Mouse (Mus musculus) liver, embryonic 15.5 days (tissue): ENCODE results near the gene Trpm1. TPM values are rescaled to one million over a fixed set of nuclear protein-coding genes. Genes with fewer than 3 reads are reported as not detected.

ENCODE experiments used
- ATAC-seq: fragments of 200-750 bp; cut with Nextera tagmentation; 2 replicates; pipeline ENCODE4 v1.8.0; 2017; ENCODE audit warnings: moderate number of reproducible peaks, mild to moderate bottlenecking, moderate library complexity; ENCODE audit not compliant: insufficient read depth
- H3K27ac ChIP-seq: fragments of 300-500 bp; sonication (generic); replicated peaks from 2 replicates; pipeline ENCODE4 v1.5.1; 2015; ENCODE audit warnings: mild to moderate bottlenecking, inconsistent platforms
- H3K27me3 ChIP-seq: fragments of 300-500 bp; sonication (generic); 2 replicates; pipeline ENCODE4 v1.6.1; 2015; ENCODE audit warnings: mild to moderate bottlenecking, inconsistent platforms
- H3K36me3 ChIP-seq: fragments of 300-500 bp; sonication (generic); replicated peaks from 2 replicates; pipeline ENCODE4 v1.6.1; 2015; ENCODE audit warnings: moderate library complexity, mild to moderate bottlenecking, inconsistent platforms
- H3K4me1 ChIP-seq: fragments of 300-500 bp; sonication (generic); replicated peaks from 2 replicates; pipeline ENCODE4 v1.6.1; 2015; ENCODE audit warnings: inconsistent platforms
- H3K4me2 ChIP-seq: fragments of 300-500 bp; sonication (generic); 2 replicates; pipeline ENCODE4 v1.6.1; 2015; ENCODE audit warnings: moderate library complexity, mild to moderate bottlenecking, inconsistent platforms
- H3K4me3 ChIP-seq: fragments of 300-500 bp; sonication (generic); replicated peaks from 2 replicates; pipeline ENCODE4 v1.5.1; 2015; ENCODE audit warnings: mild to moderate bottlenecking, inconsistent platforms
- H3K9ac ChIP-seq: fragments of 300-500 bp; sonication (generic); 2 replicates; pipeline ENCODE4 v1.6.1; 2015; ENCODE audit warnings: moderate library complexity, mild to moderate bottlenecking, inconsistent platforms
- H3K9me3 ChIP-seq: fragments of 300-500 bp; sonication (generic); replicated peaks from 2 replicates; pipeline ENCODE4 v1.6.1; 2016; ENCODE audit warnings: inconsistent platforms
- WGBS: fragments of 180-500 bp; shearing (Covaris S2); methylation state at CpG from one replicate; pipeline ENCODE4 v1.1.7; 2015; ENCODE audit warnings: mixed read lengths; ENCODE audit not compliant: insufficient replicate concordance; 5-methylcytosine and 5-hydroxymethylcytosine counted together
- polyA plus RNA-seq: library from polyadenylated mRNA; unstranded; fragments of >200 nt; fragmentation: Nextera tagmentation; extraction: Ambion mirVana; gene quantifications from 2 replicates; pipeline ENCODE4 v1.2.1, GENCODE M21; 2015

The Trpm1 gene
- polyA plus RNA-seq, 1 experiment from 2014 or later: not detected

- no peak overlapping the region for H3K4me2 ChIP-seq
- no peaks in the 10 kb centered on the region for H3K36me3 ChIP-seq
- no peak for ATAC-seq
- no peak overlapping the region for H3K9ac ChIP-seq
- H3K4me3 ChIP-seq: no peak overlapping the region
- peaks cover 4% of the 10 kb centered on the region; the same call in 1 of the 2 replicates for H3K27me3 ChIP-seq
- no peak overlapping the region for H3K27ac ChIP-seq
- no peaks in the 10 kb centered on the region for H3K9me3 ChIP-seq
- WGBS: 50% methylated on average over 5 of the region's 5 CpGs
- H3K4me1 ChIP-seq: 0 out of 2 replicates have a peak, but pooled peaks cover 4% of the 10 kb centered on the region
Measured at GRCm38 (mm10) chr7:64156271-64156911, 2.8 kb downstream of the Trpm1 start.

- Histone ChIP-seq H3K4me3 (no peak overlapping the region), H3K36me3 (no peaks in the 10 kb centered on the region), H3K4me1 (0 out of 2 replicates have a peak, but pooled peaks cover 4% of the 10 kb centered on the region), H3K27ac (no peak overlapping the region), H3K27me3 (peaks cover 4% of the 10 kb centered on the region; the same call in 1 of the 2 replicates), H3K9me3 (no peaks in the 10 kb centered on the region), H3K4me2 (no peak overlapping the region), H3K9ac (no peak overlapping the region)
- ATAC-seq: no peak
- 58% methylated on average over 7 of the region's 7 CpGs for WGBS
Measured at GRCm38 (mm10) chr7:64156918-64157690, 3.5 kb downstream of the Trpm1 start.

- peaks cover 4% of the 10 kb centered on the region; the same call in 1 of the 2 replicates for H3K27me3 ChIP-seq
- no peak for ATAC-seq
- H3K4me3 ChIP-seq: no peak overlapping the region
- no peaks in the 10 kb centered on the region for H3K9me3 ChIP-seq
- H3K4me2 ChIP-seq: no peak overlapping the region
- no peak overlapping the region for H3K27ac ChIP-seq
- no peaks in the 10 kb centered on the region for H3K36me3 ChIP-seq
- H3K4me1 ChIP-seq: 0 out of 2 replicates have a peak, but pooled peaks cover 4% of the 10 kb centered on the region
- 70% methylated on average over 12 of the region's 12 CpGs for WGBS
- H3K9ac ChIP-seq: no peak overlapping the region
Measured at GRCm38 (mm10) chr7:64158281-64159055, 4.8 kb downstream of the Trpm1 start.

- Histone ChIP-seq H3K27ac (no peak overlapping the region), H3K4me3 (no peak overlapping the region), H3K4me1 (0 out of 2 replicates have a peak, but pooled peaks cover 4% of the 10 kb centered on the region), H3K9me3 (no peaks in the 10 kb centered on the region), H3K4me2 (no peak overlapping the region), H3K27me3 (peaks cover 4% of the 10 kb centered on the region; the same call in 1 of the 2 replicates), H3K36me3 (no peaks in the 10 kb centered on the region), H3K9ac (no peak overlapping the region)
- 46% methylated on average over 5 of the region's 5 CpGs for WGBS
- no peak for ATAC-seq
Measured at GRCm38 (mm10) chr7:64159056-64159542, 5.5 kb downstream of the Trpm1 start.

- 51% methylated on average over 7 of the region's 7 CpGs for WGBS
- Histone ChIP-seq H3K4me1 (0 out of 2 replicates have a peak, but pooled peaks cover 4% of the 10 kb centered on the region), H3K9ac (no peak overlapping the region), H3K27me3 (peaks cover 4% of the 10 kb centered on the region; the same call in 1 of the 2 replicates), H3K4me2 (no peak overlapping the region), H3K9me3 (no peaks in the 10 kb centered on the region), H3K36me3 (no peaks in the 10 kb centered on the region), H3K4me3 (no peak overlapping the region), H3K27ac (no peak overlapping the region)
- ATAC-seq: no peak
Measured at GRCm38 (mm10) chr7:64159612-64160591, 6.3 kb downstream of the Trpm1 start.

- H3K4me1 ChIP-seq: no peaks in the 10 kb centered on the region
- WGBS: 53% methylated on average over 10 of the region's 10 CpGs
- no peaks in the 10 kb centered on the region for H3K9me3 ChIP-seq
- no peak overlapping the region for H3K4me3 ChIP-seq
- H3K27ac ChIP-seq: no peak overlapping the region
- no peak for ATAC-seq
- H3K27me3 ChIP-seq: no peaks in the 10 kb centered on the region
- H3K36me3 ChIP-seq: no peaks in the 10 kb centered on the region
- H3K9ac ChIP-seq: no peak overlapping the region
- no peak overlapping the region for H3K4me2 ChIP-seq
Measured at GRCm38 (mm10) chr7:64160737-64161470, 7.3 kb downstream of the Trpm1 start.

GRCm38 (mm10) chr7:64161990-64162389 is 8.4 kb downstream of the Trpm1 start:
- H3K4me3 ChIP-seq: no peak overlapping the region
- H3K27me3 ChIP-seq: no peaks in the 10 kb centered on the region
- no peak overlapping the region for H3K4me2 ChIP-seq
- no peak for ATAC-seq
- 63% methylated on average over 7 of the region's 7 CpGs for WGBS
- no peak overlapping the region for H3K27ac ChIP-seq
- H3K9me3 ChIP-seq: no peaks in the 10 kb centered on the region
- no peaks in the 10 kb centered on the region for H3K36me3 ChIP-seq
- no peak overlapping the region for H3K9ac ChIP-seq
- H3K4me1 ChIP-seq: no peaks in the 10 kb centered on the region

GRCm38 (mm10) chr7:64163086-64163485 is 9.5 kb downstream of the Trpm1 start:
- no peaks in the 10 kb centered on the region for H3K9me3 ChIP-seq
- no peaks in the 10 kb centered on the region for H3K4me1 ChIP-seq
- H3K4me2 ChIP-seq: no peak overlapping the region
- H3K36me3 ChIP-seq: no peaks in the 10 kb centered on the region
- no peak overlapping the region for H3K4me3 ChIP-seq
- no peak overlapping the region for H3K27ac ChIP-seq
- no peak for ATAC-seq
- no peaks in the 10 kb centered on the region for H3K27me3 ChIP-seq
- 55% methylated on average over 3 of the region's 3 CpGs for WGBS
- H3K9ac ChIP-seq: no peak overlapping the region

GRCm38 (mm10) chr7:64163890-64164289 is 10.3 kb downstream of the Trpm1 start:
- Histone ChIP-seq H3K4me1 (no peaks in the 10 kb centered on the region), H3K36me3 (no peaks in the 10 kb centered on the region), H3K9me3 (no peaks in the 10 kb centered on the region), H3K27me3 (no peaks in the 10 kb centered on the region), H3K4me2 (no peak overlapping the region), H3K9ac (no peak overlapping the region), H3K27ac (no peak overlapping the region), H3K4me3 (no peak overlapping the region)
- WGBS: 58% methylated on average over 1 of the region's 1 CpGs
- no peak for ATAC-seq
